Mouse (Mus musculus): ENCODE data around the gene Dnmbp.
"Not testable (repeated sequence)": the region's sequence is repeated elsewhere in the genome, so short reads cannot be mapped to it uniquely, and the experiment has no call there.

Dnmbp gene

DNA sequence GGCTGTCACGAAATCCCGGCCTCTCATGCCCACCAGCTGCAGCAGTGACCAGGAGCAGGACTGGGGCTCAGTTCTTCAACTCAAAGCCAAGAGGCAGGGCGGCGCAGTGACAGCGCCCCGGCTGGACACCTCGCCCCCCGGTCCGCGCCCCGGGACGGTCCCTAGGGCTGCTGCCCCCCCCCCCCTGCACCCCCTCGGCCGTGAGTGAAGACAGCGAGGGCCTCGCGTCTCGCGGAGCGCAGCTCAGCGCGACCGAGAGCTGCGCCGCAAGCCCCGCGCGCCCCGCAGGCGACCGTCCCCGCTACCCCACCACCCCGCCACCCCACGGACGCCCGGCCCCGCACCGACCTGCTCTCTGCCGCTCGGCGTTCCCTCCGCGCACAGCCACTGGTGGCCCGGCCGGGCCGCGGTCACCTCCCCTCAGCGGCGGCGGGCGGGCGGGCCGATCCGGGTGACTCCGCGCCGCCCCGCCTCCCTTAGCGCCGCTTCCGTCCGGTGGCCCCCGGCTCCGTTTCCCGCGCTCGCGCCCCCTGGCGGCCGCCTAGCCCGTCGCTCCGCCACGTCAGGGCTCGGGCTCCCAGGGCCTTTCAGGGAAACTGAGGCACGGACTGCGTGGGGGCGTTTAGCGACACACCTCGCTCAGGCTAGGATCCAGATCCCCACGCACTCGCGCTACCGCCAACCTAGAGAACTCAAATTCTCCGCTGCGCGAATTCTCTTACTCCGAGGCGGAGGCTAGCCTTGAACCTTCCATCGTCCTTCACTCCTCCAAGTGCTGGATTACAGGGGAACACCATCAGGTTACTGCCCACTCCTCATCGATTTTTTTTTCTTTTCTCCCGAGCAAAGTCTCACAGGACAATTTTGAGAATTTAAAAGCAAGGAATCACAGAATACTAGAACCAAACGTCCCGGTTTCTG, at the start of gene Dnmbp:
TSS of gene Dnmbp (minus strand) at position 423 of the 921 bp plus-strand sequence.
- DNase-seq, result peak; percentile 92 to 94

GRCm38 (mm10) chr19:43986069-43986794, 46.2 kb upstream of the Dnmbp start, which contains the start of gene Cpn1:
Gene Cpn1 (minus strand): TSS chr19:43986556.
- no peak for DNase-seq

GRCm38 (mm10) chr19:43981992-43982391, 42.0 kb upstream of the Dnmbp start:
- no peak for DNase-seq

GRCm38 (mm10) chr19:43980711-43981110, 40.7 kb upstream of the Dnmbp start:
- DNase-seq, result no peak

GRCm38 (mm10) chr19:43977799-43978198, 37.8 kb upstream of the Dnmbp start:
- no peak for DNase-seq

DNA sequence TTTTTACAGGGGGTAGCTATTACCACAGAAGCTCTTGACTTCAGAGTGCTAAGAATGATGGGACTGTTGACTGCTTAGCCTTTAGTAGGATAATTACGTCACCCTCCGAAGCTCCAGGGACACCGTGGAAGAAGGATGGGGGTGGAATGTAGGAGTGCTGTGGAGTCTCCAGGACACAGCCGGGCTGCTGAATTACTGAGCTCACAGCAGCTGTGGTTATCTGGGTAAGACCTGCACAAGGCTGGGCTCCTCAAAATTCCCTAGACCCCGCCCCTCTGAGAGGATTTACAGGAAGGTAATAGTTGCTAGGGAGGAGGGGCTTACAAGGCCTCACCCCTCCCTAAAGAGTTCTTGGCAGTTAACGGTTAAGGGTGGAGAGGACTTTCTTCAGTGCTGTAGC, 36.7 kb upstream of the Dnmbp start:
- no peak for DNase-seq

DNA sequence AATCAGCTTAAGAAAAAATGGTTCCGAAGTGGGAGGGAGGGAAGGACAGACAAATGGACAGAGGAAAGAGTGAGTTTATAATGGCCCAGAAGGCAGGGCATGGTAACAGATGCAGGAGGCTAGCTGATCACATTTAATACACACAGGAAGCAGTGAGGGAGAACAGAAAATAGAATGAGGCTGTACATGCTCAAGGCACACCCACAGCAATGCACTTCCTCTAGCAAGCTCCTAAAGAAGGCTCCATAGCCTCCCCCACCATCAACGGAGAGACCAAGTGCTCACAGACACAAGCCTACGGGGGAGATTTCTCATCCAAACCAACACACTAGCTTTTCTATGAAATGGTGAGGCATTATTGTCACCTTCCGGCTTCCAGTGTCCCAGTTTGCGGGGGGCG, 34.2 kb upstream of the Dnmbp start:
- no peak for DNase-seq

DNA sequence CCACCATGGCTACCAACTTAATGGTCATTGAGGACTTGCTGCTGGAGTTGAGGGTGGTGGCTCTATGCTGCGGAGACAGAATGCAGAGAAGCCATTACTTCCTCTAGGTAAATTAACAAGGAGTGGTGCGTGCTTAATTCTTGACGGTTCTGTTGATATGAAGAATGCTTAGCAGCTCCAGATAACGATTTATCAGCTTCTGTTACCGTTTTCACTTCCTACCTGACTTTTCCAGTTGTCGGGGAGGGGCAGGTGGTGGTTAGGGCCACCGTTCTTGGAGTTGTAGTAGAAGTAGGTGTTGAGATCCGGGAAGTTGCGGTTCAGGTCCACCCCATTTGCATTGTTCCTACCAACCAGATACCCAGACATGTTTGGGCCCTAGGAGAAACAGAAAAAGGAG, 33.7 kb upstream of the Dnmbp start:
- DNase-seq, result no peak

DNA sequence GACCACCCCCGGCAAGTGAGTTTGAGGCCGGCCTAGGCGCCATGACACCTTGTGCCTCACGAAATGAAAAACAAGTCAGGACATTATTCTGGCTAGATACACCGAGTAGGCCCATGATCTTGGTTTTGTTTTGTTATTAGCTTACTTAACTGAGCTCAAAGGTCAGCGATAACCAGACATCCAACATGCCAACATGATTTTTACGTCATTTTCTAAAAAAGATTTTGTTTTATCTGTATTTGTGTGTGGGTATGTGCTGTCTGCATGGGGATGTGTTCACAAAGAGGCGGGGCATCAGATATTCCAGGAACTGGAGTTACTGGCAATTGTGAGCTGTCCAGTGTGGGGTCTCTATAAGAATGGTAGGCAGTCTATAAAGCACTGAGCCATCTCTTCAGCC, 32.1 kb upstream of the Dnmbp start:
- DNase-seq, result no peak

GRCm38 (mm10) chr19:43968436-43969026, 28.5 kb upstream of the Dnmbp start:
- DNase-seq, result no peak

GRCm38 (mm10) chr19:43966481-43966880, 26.5 kb upstream of the Dnmbp start:
- DNase-seq, result no peak

DNA sequence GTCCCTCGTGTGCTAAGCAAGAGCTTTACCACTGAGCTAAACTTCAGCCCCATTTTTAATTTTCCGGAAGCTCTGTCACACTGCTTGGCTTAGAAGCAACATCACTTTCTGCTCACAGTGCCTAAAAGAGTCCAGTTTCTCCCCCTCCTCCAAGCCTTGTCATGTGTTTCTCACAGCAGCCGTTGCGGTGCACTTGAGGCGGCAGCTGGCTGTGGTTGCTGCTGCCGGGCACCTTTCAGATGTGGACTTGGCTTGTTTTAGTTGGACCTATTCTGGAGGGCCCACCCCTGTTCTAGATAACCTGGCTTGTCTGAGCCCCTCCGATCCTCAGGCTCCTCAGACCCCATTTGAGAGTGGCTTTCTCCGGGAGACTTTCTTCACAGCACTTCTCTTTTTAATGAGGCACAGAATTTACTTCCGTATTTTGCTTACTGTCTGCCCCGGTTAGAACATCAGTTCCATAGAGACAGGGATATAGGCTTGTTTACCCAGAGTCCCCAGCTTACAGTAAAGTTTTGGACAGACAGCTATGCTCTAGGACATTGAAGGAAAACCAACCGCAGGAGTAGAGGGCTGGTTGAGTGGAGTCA, 25.6 kb upstream of the Dnmbp start:
- DNase-seq, result no peak

DNA sequence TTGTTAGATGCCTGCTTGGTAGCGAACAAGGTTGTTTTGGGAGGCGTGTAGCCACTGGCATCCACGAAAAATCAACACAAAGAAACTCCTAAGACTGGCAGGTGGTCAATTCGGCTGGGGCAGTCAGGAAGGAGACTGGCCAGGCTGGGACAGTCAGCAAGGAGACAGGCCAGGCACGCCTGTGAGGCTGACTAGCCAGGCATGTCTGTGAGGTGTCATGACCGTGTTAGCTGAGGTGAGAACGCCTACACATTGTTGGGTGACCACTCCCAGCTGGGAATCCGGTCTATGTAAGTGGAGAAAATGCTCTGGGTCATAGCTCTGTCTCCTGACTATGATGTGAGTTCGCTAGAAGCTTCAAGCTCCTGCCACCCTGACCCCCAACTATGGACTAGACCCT, 22.8 kb upstream of the Dnmbp start:
- DNase-seq, result no peak

DNA sequence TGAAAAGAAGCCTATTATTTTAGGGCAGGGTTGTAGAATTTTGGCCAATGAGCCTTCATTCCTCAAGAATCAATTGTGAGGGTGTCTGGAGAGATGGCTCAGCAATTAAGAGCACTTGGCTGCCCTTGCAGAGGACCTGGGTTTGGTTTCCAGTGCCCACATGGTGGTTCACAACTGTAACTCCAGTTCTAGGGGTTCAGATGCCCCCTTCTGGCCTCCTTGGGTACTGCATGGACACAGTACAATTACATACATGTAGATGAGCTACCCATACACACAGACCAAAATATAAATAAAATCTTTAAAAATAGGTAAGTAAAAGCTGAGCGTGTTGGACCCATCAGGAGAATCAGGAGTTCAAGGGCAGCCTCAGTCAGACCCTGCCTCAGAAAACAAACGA, 21.2 kb upstream of the Dnmbp start:
- peak in 1 of 2 experiments; percentile 39 for DNase-seq

DNA sequence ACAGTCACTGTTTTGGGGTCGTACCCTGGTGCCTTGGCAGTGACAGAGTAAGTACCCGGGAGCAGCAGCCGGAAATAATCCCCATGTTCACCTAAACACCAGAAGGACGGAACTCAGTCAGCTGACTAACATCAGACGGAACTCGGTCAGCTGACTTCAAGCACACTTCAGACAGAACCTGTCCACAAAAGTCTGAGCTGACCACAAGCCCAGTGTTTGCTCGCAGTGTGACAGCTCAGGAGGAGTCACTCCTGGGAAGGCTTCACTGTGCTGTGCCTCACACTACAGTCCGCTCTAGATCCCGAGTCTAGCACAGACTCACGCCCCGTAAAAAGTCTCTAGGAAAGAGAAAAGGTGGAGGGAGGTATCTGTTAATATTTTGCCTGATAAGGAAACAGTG, 20.0 kb upstream of the Dnmbp start:
- DNase-seq, result no peak

DNA sequence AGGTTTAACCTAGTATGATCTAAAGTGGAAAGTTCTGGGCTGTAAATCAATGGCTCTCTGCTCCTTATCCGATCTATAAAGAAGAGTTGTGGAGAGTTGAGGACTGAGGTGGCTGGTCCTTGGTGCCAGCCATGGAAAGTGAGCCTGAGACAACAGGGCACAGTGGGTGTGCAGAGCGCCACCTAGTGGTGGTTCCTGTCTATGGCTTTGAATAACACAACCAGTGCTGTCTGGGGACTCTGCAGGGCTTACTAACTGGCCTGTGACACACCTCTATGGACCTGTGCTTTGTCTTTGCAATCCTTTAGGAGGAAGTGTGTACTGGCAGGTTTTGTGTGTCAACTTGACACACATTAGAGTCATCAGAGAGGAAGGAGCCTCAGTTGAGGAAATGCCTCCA, 19.2 kb upstream of the Dnmbp start:
- DNase-seq, result peak; percentile 73 to 77

GRCm38 (mm10) chr19:43957881-43958280, 17.9 kb upstream of the Dnmbp start:
- DNase-seq, result no peak

DNA sequence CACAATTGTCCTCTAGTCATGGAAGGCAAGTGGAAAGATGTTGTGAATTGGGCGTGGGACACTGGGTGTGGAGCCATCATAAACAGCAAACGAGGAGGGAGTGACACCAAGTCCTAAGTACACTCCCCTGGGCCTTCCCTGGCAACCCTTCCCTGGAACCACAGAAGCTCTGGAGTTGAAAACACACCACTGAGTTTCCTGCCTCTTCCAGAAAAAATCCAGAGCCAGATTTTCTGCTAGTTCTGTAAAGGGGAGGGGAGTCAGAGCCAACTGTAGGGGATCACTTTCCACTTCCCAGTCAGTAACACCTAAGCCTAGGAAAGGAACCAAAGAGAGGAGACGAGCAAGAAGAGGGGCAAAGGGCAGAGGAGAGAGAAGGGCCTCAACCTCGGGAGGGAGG, 17.4 kb upstream of the Dnmbp start:
- no peak for DNase-seq

- DNase-seq, result no peak
Measured at GRCm38 (mm10) chr19:43955266-43955665, 15.3 kb upstream of the Dnmbp start.

DNA sequence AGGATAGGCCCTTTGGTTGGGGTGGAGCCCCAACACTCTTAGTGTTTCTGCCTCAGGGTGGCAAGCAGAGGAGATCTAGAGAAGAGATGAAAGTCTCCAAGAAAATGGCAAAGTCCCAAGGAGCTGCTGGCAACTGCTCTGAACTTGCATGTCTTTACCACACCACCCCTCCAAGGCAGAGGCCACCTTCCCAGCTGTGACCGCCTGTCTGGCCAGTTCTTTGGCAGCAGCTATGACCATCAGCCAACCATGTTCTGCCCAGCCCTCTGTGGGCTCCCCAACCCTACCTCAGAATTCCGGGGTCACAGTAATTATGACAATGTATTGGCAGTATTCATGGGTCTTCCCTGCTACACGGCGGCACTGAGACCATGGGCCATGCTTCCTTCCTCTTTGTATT, 14.9 kb upstream of the Dnmbp start:
- no peak for DNase-seq

DNA sequence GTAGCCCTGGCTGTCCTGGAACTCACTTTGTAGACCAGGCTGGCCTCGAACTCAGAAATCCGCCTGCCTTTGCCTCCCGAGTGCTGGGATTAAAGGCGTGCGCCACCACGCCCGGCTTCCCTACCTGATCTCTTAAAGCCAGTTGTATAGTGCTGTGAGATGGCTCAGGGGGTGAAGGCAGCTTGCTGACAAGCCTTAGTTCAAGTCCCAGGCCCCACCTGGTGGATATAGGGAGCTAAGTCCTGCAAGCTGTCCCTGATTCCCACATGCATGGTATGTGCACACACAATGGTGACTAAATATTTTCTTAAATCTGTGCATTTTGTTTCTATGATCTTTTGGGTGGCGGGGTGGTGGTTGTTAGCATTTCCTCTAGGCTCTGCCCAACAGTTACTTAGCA, 12.9 kb upstream of the Dnmbp start:
- DNase-seq, result not testable (repeated sequence)

DNA sequence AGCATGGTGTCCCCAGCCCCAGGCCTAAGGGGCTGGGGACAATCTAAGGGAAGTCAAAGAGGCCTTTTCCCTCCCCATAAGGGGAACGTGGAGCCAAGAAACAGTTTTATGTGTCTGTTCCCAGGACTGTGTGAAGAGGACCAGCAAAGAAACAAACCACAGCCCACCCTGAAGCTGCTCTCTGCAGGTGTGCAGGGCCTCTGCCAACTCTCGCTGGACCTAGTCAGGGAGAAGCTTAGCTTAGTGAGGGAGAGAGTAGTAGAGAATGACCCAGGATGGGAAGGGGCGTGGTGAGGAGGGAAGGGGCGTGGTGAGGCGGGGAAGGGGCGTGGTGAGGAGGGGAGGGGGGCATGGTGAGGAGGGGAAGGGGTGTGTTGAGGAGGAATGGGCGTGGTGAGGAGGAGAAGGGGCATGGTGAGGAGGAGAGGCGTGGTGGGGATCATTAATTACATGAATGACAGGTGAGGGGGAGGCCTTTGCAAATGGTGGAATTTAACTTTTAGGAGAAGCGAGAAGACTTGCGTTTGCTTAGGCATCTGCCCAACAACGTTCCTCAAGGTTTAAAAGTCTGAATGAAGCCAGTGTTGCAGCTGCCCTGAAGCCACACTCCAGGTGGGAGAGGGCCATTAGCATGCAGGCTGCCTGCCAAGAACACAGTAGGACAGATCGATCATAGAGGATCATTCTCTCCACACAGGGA, 9.3 kb upstream of the Dnmbp start:
- DNase-seq, result no peak

DNA sequence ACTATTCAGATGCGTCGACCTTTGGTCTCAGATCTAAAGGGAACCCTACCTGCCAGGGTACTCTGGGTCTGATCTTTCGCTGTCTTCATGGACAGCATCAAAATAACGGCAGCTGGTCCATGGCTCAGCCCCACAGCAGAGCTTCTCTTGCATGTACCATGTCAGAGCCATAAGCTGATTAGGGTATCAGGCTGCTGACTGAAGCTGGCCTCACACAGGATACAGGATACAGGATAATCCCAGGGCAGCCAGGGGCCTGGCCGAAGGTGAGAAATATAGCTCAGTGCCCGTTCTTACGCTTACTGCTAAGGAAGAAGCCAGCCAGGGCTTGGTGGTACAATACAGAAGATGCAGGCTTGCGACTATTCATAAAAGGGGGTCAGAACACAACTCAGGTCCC, 4.6 kb upstream of the Dnmbp start:
- no peak for DNase-seq

All from cerebellum, postnatal 14 days (tissue).